Mouse (Mus musculus): ENCODE data around the gene Ppp1r13b. TPM values are rescaled to one million over a fixed set of nuclear protein-coding genes. Genes with fewer than 3 reads are reported as not detected.

The Ppp1r13b gene
- polyA plus RNA-seq, 1 experiment, result 34.1 TPM

GRCm38 (mm10) chr12:111869806-111870205 is 38.1 kb downstream of the Ppp1r13b start:
- Histone ChIP-seq H3K4me3 (replicated peaks; ENCODE audit: extremely low read depth, low read depth, low read length) (no peak overlapping the region), H3K4me1 (ENCODE audit: control insufficient read depth, insufficient read depth, low read length) (no peaks in the 10 kb centered on the region)
- WGBS, result 89% methylated on average over 1 of the region's 1 CpGs
- no peak for DNase-seq
- TF ChIP-seq POLR2A (IDR thresholded peaks at IDR 0.05; ENCODE audit: borderline replicate concordance, extremely low read depth, low read depth, low read length) (no peak), CTCF (IDR thresholded peaks at IDR 0.05; ENCODE audit: insufficient read depth, low read length) (no peak)

- no peaks in the 10 kb centered on the region for H3K4me1 ChIP-seq (ENCODE audit: control insufficient read depth, insufficient read depth, low read length)
- no peak overlapping the region for H3K4me3 ChIP-seq (replicated peaks; ENCODE audit: extremely low read depth, low read depth, low read length)
- DNase-seq, result no peak
- WGBS, result 92% methylated on average over 4 of the region's 4 CpGs
- TF ChIP-seq POLR2A (IDR thresholded peaks at IDR 0.05; ENCODE audit: borderline replicate concordance, extremely low read depth, low read depth, low read length) (no peak), CTCF (IDR thresholded peaks at IDR 0.05; ENCODE audit: insufficient read depth, low read length) (no peak)
Measured at GRCm38 (mm10) chr12:111864206-111864824, 43.6 kb downstream of the Ppp1r13b start.

- TF ChIP-seq CTCF (IDR thresholded peaks at IDR 0.05; ENCODE audit: insufficient read depth, low read length) (no peak), POLR2A (IDR thresholded peaks at IDR 0.05; ENCODE audit: borderline replicate concordance, extremely low read depth, low read depth, low read length) (no peak)
- Histone ChIP-seq H3K4me1 (ENCODE audit: control insufficient read depth, insufficient read depth, low read length) (peaks cover 6% of the 10 kb centered on the region), H3K4me3 (replicated peaks; ENCODE audit: extremely low read depth, low read depth, low read length) (no peak overlapping the region)
- WGBS, result 87% methylated on average over 2 of the region's 2 CpGs
- no peak for DNase-seq
Measured at GRCm38 (mm10) chr12:111855448-111855847, 52.5 kb downstream of the Ppp1r13b start.

- WGBS, result 62% methylated on average over 4 of the region's 4 CpGs
- DNase-seq, result no peak
- no peak overlapping the region for H3K4me3 ChIP-seq (replicated peaks; ENCODE audit: extremely low read depth, low read depth, low read length)
- peaks cover 6% of the 10 kb centered on the region for H3K4me1 ChIP-seq (ENCODE audit: control insufficient read depth, insufficient read depth, low read length)
- no peak for TF ChIP-seq POLR2A (IDR thresholded peaks at IDR 0.05; ENCODE audit: borderline replicate concordance, extremely low read depth, low read depth, low read length)
- TF ChIP-seq CTCF (IDR thresholded peaks at IDR 0.05; ENCODE audit: insufficient read depth, low read length), result no peak
Measured at GRCm38 (mm10) chr12:111853546-111853945, 54.4 kb downstream of the Ppp1r13b start.

GRCm38 (mm10) chr12:111853011-111853436 is 54.9 kb downstream of the Ppp1r13b start:
- WGBS, result 27% methylated on average over 10 of the region's 10 CpGs
- Histone ChIP-seq H3K4me1 (ENCODE audit: control insufficient read depth, insufficient read depth, low read length) (peaks cover 8% of the 10 kb centered on the region), H3K4me3 (replicated peaks; ENCODE audit: extremely low read depth, low read depth, low read length) (no peak overlapping the region)
- DNase-seq, result no peak
- no peak for TF ChIP-seq CTCF (IDR thresholded peaks at IDR 0.05; ENCODE audit: insufficient read depth, low read length)
- TF ChIP-seq POLR2A (IDR thresholded peaks at IDR 0.05; ENCODE audit: borderline replicate concordance, extremely low read depth, low read depth, low read length), result no peak

- H3K4me3 ChIP-seq (replicated peaks; ENCODE audit: extremely low read depth, low read depth, low read length), result no peak overlapping the region
- TF ChIP-seq CTCF (IDR thresholded peaks at IDR 0.05; ENCODE audit: insufficient read depth, low read length), result no peak
- no peak for TF ChIP-seq POLR2A (IDR thresholded peaks at IDR 0.05; ENCODE audit: borderline replicate concordance, extremely low read depth, low read depth, low read length)
- no peak for DNase-seq
- peaks cover 8% of the 10 kb centered on the region for H3K4me1 ChIP-seq (ENCODE audit: control insufficient read depth, insufficient read depth, low read length)
- WGBS, result 68% methylated on average over 5 of the region's 5 CpGs
Measured at GRCm38 (mm10) chr12:111851745-111852144, 56.2 kb downstream of the Ppp1r13b start.

GRCm38 (mm10) chr12:111851235-111851634 is 56.7 kb downstream of the Ppp1r13b start:
- H3K4me3 ChIP-seq (replicated peaks; ENCODE audit: extremely low read depth, low read depth, low read length), result no peak overlapping the region
- TF ChIP-seq POLR2A (IDR thresholded peaks at IDR 0.05; ENCODE audit: borderline replicate concordance, extremely low read depth, low read depth, low read length), result no peak
- no peak for TF ChIP-seq CTCF (IDR thresholded peaks at IDR 0.05; ENCODE audit: insufficient read depth, low read length)
- H3K4me1 ChIP-seq (ENCODE audit: control insufficient read depth, insufficient read depth, low read length), result peaks cover 8% of the 10 kb centered on the region
- 58% methylated on average over 2 of the region's 2 CpGs for WGBS
- no peak for DNase-seq

- WGBS, result 72% methylated on average over 9 of the region's 9 CpGs
- Histone ChIP-seq H3K4me3 (replicated peaks; ENCODE audit: extremely low read depth, low read depth, low read length) (no peak overlapping the region), H3K4me1 (ENCODE audit: control insufficient read depth, insufficient read depth, low read length) (peaks cover 5% of the 10 kb centered on the region)
- DNase-seq, result no peak
- no peak for TF ChIP-seq POLR2A (IDR thresholded peaks at IDR 0.05; ENCODE audit: borderline replicate concordance, extremely low read depth, low read depth, low read length)
Measured at GRCm38 (mm10) chr12:111848300-111848798, 59.6 kb downstream of the Ppp1r13b start.

- TF ChIP-seq CTCF (IDR thresholded peaks at IDR 0.05; ENCODE audit: insufficient read depth, low read length) (no peak), POLR2A (IDR thresholded peaks at IDR 0.05; ENCODE audit: borderline replicate concordance, extremely low read depth, low read depth, low read length) (no peak)
- WGBS, result 85% methylated on average over 10 of the region's 10 CpGs
- Histone ChIP-seq H3K4me1 (ENCODE audit: control insufficient read depth, insufficient read depth, low read length) (0 out of 2 replicates have a peak, but pooled peaks cover 2% of the 10 kb centered on the region), H3K4me3 (replicated peaks; ENCODE audit: extremely low read depth, low read depth, low read length) (no peak overlapping the region)
- DNase-seq, result no peak
Measured at GRCm38 (mm10) chr12:111846815-111847214, 61.1 kb downstream of the Ppp1r13b start.

GRCm38 (mm10) chr12:111845953-111846352 is 62.0 kb downstream of the Ppp1r13b start:
- Histone ChIP-seq H3K4me3 (replicated peaks; ENCODE audit: extremely low read depth, low read depth, low read length) (no peak overlapping the region), H3K4me1 (ENCODE audit: control insufficient read depth, insufficient read depth, low read length) (0 out of 2 replicates have a peak, but pooled peaks cover 2% of the 10 kb centered on the region)
- DNase-seq, result no peak
- WGBS, result 93% methylated on average over 4 of the region's 4 CpGs
- no peak for TF ChIP-seq POLR2A (IDR thresholded peaks at IDR 0.05; ENCODE audit: borderline replicate concordance, extremely low read depth, low read depth, low read length)
- no peak for TF ChIP-seq CTCF (IDR thresholded peaks at IDR 0.05; ENCODE audit: insufficient read depth, low read length)
